Mouse (Mus musculus): ENCODE results near the gene Rer1. TPM values are rescaled to one million over a fixed set of nuclear protein-coding genes. Genes with fewer than 3 reads are reported as not detected.

Rer1 gene
- polyA plus RNA-seq, 1 experiment from 2014 or later, result 152 TPM

- DNase-seq (ENCODE audit: low spot score, missing footprints) (no peak), ATAC-seq (ENCODE audit: low FRiP score) (no peak)
- Histone ChIP-seq H3K4me3 (ENCODE audit: low read depth, low read length) (no peak overlapping the region), H3K27me3 (ENCODE audit: control insufficient read depth, insufficient read depth, low read length) (no peaks in the 10 kb centered on the region), H3K9ac (ENCODE audit: low read length) (no peak overlapping the region), H3K4me1 (ENCODE audit: control insufficient read depth, insufficient read depth, low read length) (peaks cover 15% of the 10 kb centered on the region), H3K4me2 (no peak overlapping the region), H3K9me3 (ENCODE audit: control insufficient read depth, low read length) (no peaks in the 10 kb centered on the region), H3K36me3 (ENCODE audit: control insufficient read depth, insufficient read depth, low read length) (peaks cover 44% of the 10 kb centered on the region), H3K27ac (ENCODE audit: low read depth, low read length) (no peak overlapping the region)
- WGBS, result 93% methylated on average over 5 of the region's 5 CpGs
Measured at GRCm38 (mm10) chr4:155070921-155071320, 15.3 kb downstream of the Rer1 start.

GRCm38 (mm10) chr4:155070199-155070598, 16.0 kb downstream of the Rer1 start:
- 96% methylated on average over 13 of the region's 13 CpGs for WGBS
- H3K9me3 ChIP-seq (ENCODE audit: control insufficient read depth, low read length), result no peaks in the 10 kb centered on the region
- DNase-seq (ENCODE audit: low spot score, missing footprints) (no peak), ATAC-seq (ENCODE audit: low FRiP score) (no peak)
- H3K4me1 ChIP-seq (ENCODE audit: control insufficient read depth, insufficient read depth, low read length), result peaks cover 15% of the 10 kb centered on the region
- no peak overlapping the region for H3K4me2 ChIP-seq
- H3K36me3 ChIP-seq (ENCODE audit: control insufficient read depth, insufficient read depth, low read length), result peaks cover 40% of the 10 kb centered on the region
- no peaks in the 10 kb centered on the region for H3K27me3 ChIP-seq (ENCODE audit: control insufficient read depth, insufficient read depth, low read length)
- H3K27ac ChIP-seq (ENCODE audit: low read depth, low read length), result no peak overlapping the region
- H3K4me3 ChIP-seq (ENCODE audit: low read depth, low read length), result no peak overlapping the region
- no peak overlapping the region for H3K9ac ChIP-seq (ENCODE audit: low read length)

GRCm38 (mm10) chr4:155069191-155069590, 17.0 kb downstream of the Rer1 start:
- Histone ChIP-seq H3K4me2 (no peak overlapping the region), H3K36me3 (ENCODE audit: control insufficient read depth, insufficient read depth, low read length) (peaks cover 32% of the 10 kb centered on the region), H3K4me3 (ENCODE audit: low read depth, low read length) (no peak overlapping the region), H3K9ac (ENCODE audit: low read length) (no peak overlapping the region), H3K27me3 (ENCODE audit: control insufficient read depth, insufficient read depth, low read length) (no peaks in the 10 kb centered on the region), H3K9me3 (ENCODE audit: control insufficient read depth, low read length) (no peaks in the 10 kb centered on the region), H3K27ac (ENCODE audit: low read depth, low read length) (no peak overlapping the region), H3K4me1 (ENCODE audit: control insufficient read depth, insufficient read depth, low read length) (peaks cover 15% of the 10 kb centered on the region)
- 80% methylated on average over 6 of the region's 6 CpGs for WGBS
- DNase-seq (ENCODE audit: low spot score, missing footprints) (no peak), ATAC-seq (ENCODE audit: low FRiP score) (no peak)

GRCm38 (mm10) chr4:155068357-155068972, 17.7 kb downstream of the Rer1 start:
- no peak for ATAC-seq (ENCODE audit: low FRiP score)
- Histone ChIP-seq H3K9ac (ENCODE audit: low read length) (no peak overlapping the region), H3K4me1 (ENCODE audit: control insufficient read depth, insufficient read depth, low read length) (peaks cover 15% of the 10 kb centered on the region), H3K36me3 (ENCODE audit: control insufficient read depth, insufficient read depth, low read length) (peaks cover 27% of the 10 kb centered on the region), H3K27me3 (ENCODE audit: control insufficient read depth, insufficient read depth, low read length) (no peaks in the 10 kb centered on the region), H3K4me2 (no peak overlapping the region), H3K4me3 (ENCODE audit: low read depth, low read length) (no peak overlapping the region), H3K27ac (ENCODE audit: low read depth, low read length) (no peak overlapping the region), H3K9me3 (ENCODE audit: control insufficient read depth, low read length) (no peaks in the 10 kb centered on the region)
- DNase-seq (ENCODE audit: low spot score, missing footprints), result no peak
- WGBS, result 94% methylated on average over 20 of the region's 20 CpGs

- H3K9ac ChIP-seq (ENCODE audit: low read length), result peak within 1 kb of the TSS; percentile 86
- DNase-seq (ENCODE audit: low spot score, missing footprints), result peak; percentile 100
- H3K4me2 ChIP-seq, result peak within 1 kb of the TSS; percentile 83
- peaks cover 15% of the 10 kb centered on the region for H3K4me1 ChIP-seq (ENCODE audit: control insufficient read depth, insufficient read depth, low read length)
- peaks cover 18% of the 10 kb centered on the region for H3K36me3 ChIP-seq (ENCODE audit: control insufficient read depth, insufficient read depth, low read length)
- H3K27ac ChIP-seq (ENCODE audit: low read depth, low read length), result peak within 1 kb of the TSS; percentile 25
- H3K9me3 ChIP-seq (ENCODE audit: control insufficient read depth, low read length), result no peaks in the 10 kb centered on the region
- ATAC-seq (ENCODE audit: low FRiP score), result peak; percentile 93
- no peaks in the 10 kb centered on the region for H3K27me3 ChIP-seq (ENCODE audit: control insufficient read depth, insufficient read depth, low read length)
- WGBS, result under 1% methylated on average over 48 of the region's 48 CpGs
- peak within 1 kb of the TSS; percentile 64 for H3K4me3 ChIP-seq (ENCODE audit: low read depth, low read length)
Measured at GRCm38 (mm10) chr4:155066834-155067522, 19.2 kb downstream of the Rer1 start, which contains the start of gene Pex10. Pex10 (plus strand) TSS chr4:155067016.

GRCm38 (mm10) chr4:155065970-155066833, 20.0 kb downstream of the Rer1 start:
- WGBS, result 6% methylated on average over 15 of the region's 15 CpGs

GRCm38 (mm10) chr4:155064474-155064873, 21.7 kb downstream of the Rer1 start:
- peaks cover 15% of the 10 kb centered on the region for H3K4me1 ChIP-seq (ENCODE audit: control insufficient read depth, insufficient read depth, low read length)
- H3K4me3 ChIP-seq (ENCODE audit: low read depth, low read length), result no peak overlapping the region
- no peak overlapping the region for H3K9ac ChIP-seq (ENCODE audit: low read length)
- H3K27ac ChIP-seq (ENCODE audit: low read depth, low read length), result no peak overlapping the region
- DNase-seq (ENCODE audit: low spot score, missing footprints), result no peak
- peaks cover 4% of the 10 kb centered on the region; the same call in 1 of the 2 replicates for H3K36me3 ChIP-seq (ENCODE audit: control insufficient read depth, insufficient read depth, low read length)
- no peak overlapping the region for H3K4me2 ChIP-seq
- ATAC-seq (ENCODE audit: low FRiP score), result no peak
- H3K27me3 ChIP-seq (ENCODE audit: control insufficient read depth, insufficient read depth, low read length), result no peaks in the 10 kb centered on the region
- WGBS, result 75% methylated on average over 2 of the region's 2 CpGs
- H3K9me3 ChIP-seq (ENCODE audit: control insufficient read depth, low read length), result no peaks in the 10 kb centered on the region

More at GRCm38 (mm10) chr4:155065970-155066833, 20.0 kb downstream of the Rer1 start:
- H3K27me3 ChIP-seq (ENCODE audit: control insufficient read depth, insufficient read depth, low read length), result no peaks in the 10 kb centered on the region
- no peaks in the 10 kb centered on the region for H3K9me3 ChIP-seq (ENCODE audit: control insufficient read depth, low read length)
- peak; percentile 65 for ATAC-seq (ENCODE audit: low FRiP score)
- peak overlapping the region; percentile 31; the same call in 1 of the 2 replicates for H3K9ac ChIP-seq (ENCODE audit: low read length)
- H3K4me3 ChIP-seq (ENCODE audit: low read depth, low read length), result peak overlapping the region; percentile 64
- H3K4me2 ChIP-seq, result peak overlapping the region; percentile 83
- H3K36me3 ChIP-seq (ENCODE audit: control insufficient read depth, insufficient read depth, low read length), result peaks cover 14% of the 10 kb centered on the region
- H3K27ac ChIP-seq (ENCODE audit: low read depth, low read length), result peak overlapping the region; percentile 25
- peaks cover 15% of the 10 kb centered on the region for H3K4me1 ChIP-seq (ENCODE audit: control insufficient read depth, insufficient read depth, low read length)
- DNase-seq (ENCODE audit: low spot score, missing footprints), result peak; percentile 100

GRCm38 (mm10) chr4:155063895-155064294, 22.3 kb downstream of the Rer1 start:
- peaks cover 3% of the 10 kb centered on the region; the same call in 1 of the 2 replicates for H3K36me3 ChIP-seq (ENCODE audit: control insufficient read depth, insufficient read depth, low read length)
- ATAC-seq (ENCODE audit: low FRiP score) (no peak), DNase-seq (ENCODE audit: low spot score, missing footprints) (no peak)
- H3K27ac ChIP-seq (ENCODE audit: low read depth, low read length), result no peak overlapping the region
- H3K4me3 ChIP-seq (ENCODE audit: low read depth, low read length), result no peak overlapping the region
- H3K9ac ChIP-seq (ENCODE audit: low read length), result no peak overlapping the region
- H3K4me1 ChIP-seq (ENCODE audit: control insufficient read depth, insufficient read depth, low read length), result peaks cover 15% of the 10 kb centered on the region
- no peaks in the 10 kb centered on the region for H3K27me3 ChIP-seq (ENCODE audit: control insufficient read depth, insufficient read depth, low read length)
- no peak overlapping the region for H3K4me2 ChIP-seq
- WGBS, result 46% methylated on average over 3 of the region's 3 CpGs
- H3K9me3 ChIP-seq (ENCODE audit: control insufficient read depth, low read length), result no peaks in the 10 kb centered on the region

Measured in midbrain, embryonic 11.5 days (tissue).